Mouse (Mus musculus) heart, embryonic 14.5 days (tissue): Measurements from ENCODE around the gene Ss18l1. TPM values are rescaled to one million over a fixed set of nuclear protein-coding genes. Genes with fewer than 3 reads are reported as not detected.

Experiments
- ATAC-seq: fragments of 200-750 bp; cut with Nextera tagmentation; 2 replicates; pipeline ENCODE4 v1.8.0; 2017; ENCODE audit warnings: low read depth, moderate TSS enrichment; ENCODE audit not compliant: insufficient number of reproducible peaks, insufficient read depth, low FRiP score
- H3K27ac ChIP-seq, 2 experiments: fragments of 200-500 bp in 1 of 2; fragments of 300-500 bp in 1 of 2; sonication (generic) in 1 of 2; replicated peaks in 1 of 2; 2 replicates each; pipeline ENCODE4 v1.5.1; 2012 to 2014; ENCODE audit warnings: low read depth in 2 of 2, low read length in 2 of 2, control low read depth in 1 of 2, mild to moderate bottlenecking in 1 of 2, mixed read lengths in 1 of 2; ENCODE audit not compliant: control insufficient read depth in 1 of 2, insufficient read depth in 1 of 2
- H3K27me3 ChIP-seq: fragments of 300-500 bp; sonication (generic); 2 replicates; pipeline ENCODE4 v1.6.1; 2014; ENCODE audit warnings: mild to moderate bottlenecking, low read length, control low read depth; ENCODE audit not compliant: control insufficient read depth, insufficient read depth
- H3K36me3 ChIP-seq: fragments of 300-500 bp; sonication (generic); 2 replicates; pipeline ENCODE4 v1.6.1; 2014; ENCODE audit warnings: mild to moderate bottlenecking, control low read depth, low read length, mixed read lengths; ENCODE audit not compliant: control insufficient read depth, insufficient read depth
- H3K4me1 ChIP-seq, 2 experiments: fragments of 200-500 bp in 1 of 2; fragments of 300-500 bp in 1 of 2; sonication (generic) in 1 of 2; 2 replicates each; pipeline ENCODE4 v1.6.1; 2012 to 2014; ENCODE audit warnings: low read length in 2 of 2, control low read depth in 1 of 2, mixed read lengths in 1 of 2; ENCODE audit not compliant: control insufficient read depth in 2 of 2, insufficient read depth in 2 of 2
- H3K4me2 ChIP-seq: fragments of 300-500 bp; sonication (generic); 2 replicates; pipeline ENCODE4 v1.6.1; 2014; ENCODE audit warnings: mild to moderate bottlenecking, low read length
- H3K4me3 ChIP-seq, 2 experiments: fragments of 200-500 bp in 1 of 2; fragments of 300-500 bp in 1 of 2; sonication (generic) in 1 of 2; 2 replicates each; pipeline ENCODE4 v1.5.1; 2012 to 2014; ENCODE audit warnings: low read length in 2 of 2, mild to moderate bottlenecking in 2 of 2, control low read depth in 1 of 2, low read depth in 1 of 2, moderate library complexity in 1 of 2; ENCODE audit not compliant: control insufficient read depth in 1 of 2, insufficient read depth in 1 of 2
- H3K9ac ChIP-seq: fragments of 300-500 bp; sonication (generic); 2 replicates; pipeline ENCODE4 v1.6.1; 2014; ENCODE audit warnings: mild to moderate bottlenecking, low read length
- H3K9me3 ChIP-seq: fragments of 300-500 bp; sonication (generic); 2 replicates; pipeline ENCODE4 v1.6.1; 2016; ENCODE audit warnings: low read length, control low read depth; ENCODE audit not compliant: control insufficient read depth
- WGBS: fragments of 180-500 bp; shearing (Covaris S2); extraction: QIAGEN DNeasy Blood & Tissue Kit; methylation state at CpG from one replicate; pipeline ENCODE4 v1.1.7; 2014; 5-methylcytosine and 5-hydroxymethylcytosine counted together
- polyA plus RNA-seq: library from polyadenylated mRNA; unstranded; fragments of >200 nt; fragmentation: Nextera tagmentation; extraction: Ambion mirVana; gene quantifications from 2 replicates; pipeline ENCODE4 v1.2.1, GENCODE M21; 2014

Ss18l1 gene
- polyA plus RNA-seq, 1 experiment from 2014 or later = 3.9 TPM

- no peak within 1 kb of the TSS for H3K27ac ChIP-seq
- peak within 1 kb of the TSS; percentile 92 for H3K4me2 ChIP-seq
- H3K4me3 ChIP-seq = peak within 1 kb of the TSS; percentile 51 to 58
- H3K9ac ChIP-seq = no peak within 1 kb of the TSS
- H3K36me3 ChIP-seq = no peaks in the 10 kb centered on the region
- H3K27me3 ChIP-seq = peaks cover 68% of the 10 kb centered on the region
- H3K9me3 ChIP-seq = no peaks in the 10 kb centered on the region
- ATAC-seq = peak; percentile 70
- under 1% methylated on average over 62 of the region's 87 CpGs for WGBS
- peaks cover 6 to 20% of the 10 kb centered on the region in 2 experiments; a peak in 3 of 4 replicates for H3K4me1 ChIP-seq
Observed at GRCm38 (mm10) chr2:180103978-180104658, 61.8 kb downstream of the Ss18l1 start, which contains the start of gene Hrh3. Hrh3 (minus strand) TSS chr2:180104488.

GRCm38 (mm10) chr2:180104659-180105377 is 62.5 kb downstream of the Ss18l1 start:
- peaks cover 62% of the 10 kb centered on the region for H3K27me3 ChIP-seq
- no peak overlapping the region for H3K9ac ChIP-seq
- peak overlapping the region in 1 of 2 experiments; percentile 58; a peak in 3 of 4 replicates for H3K4me3 ChIP-seq
- 14% methylated on average over 24 of the region's 24 CpGs for WGBS
- peaks cover 6 to 15% of the 10 kb centered on the region in 2 experiments; a peak in 3 of 4 replicates for H3K4me1 ChIP-seq
- no peaks in the 10 kb centered on the region for H3K9me3 ChIP-seq
- H3K27ac ChIP-seq = no peak overlapping the region
- no peak; the same call in 1 of the 2 replicates for ATAC-seq
- no peaks in the 10 kb centered on the region for H3K36me3 ChIP-seq
- H3K4me2 ChIP-seq = peak overlapping the region; percentile 92

GRCm38 (mm10) chr2:180105441-180106190 is 63.3 kb downstream of the Ss18l1 start:
- Histone ChIP-seq H3K27ac (no peak overlapping the region), H3K36me3 (no peaks in the 10 kb centered on the region), H3K4me1 (peaks cover 6 to 15% of the 10 kb centered on the region in 2 experiments; a peak in 3 of 4 replicates), H3K27me3 (peaks cover 54% of the 10 kb centered on the region), H3K4me2 (no peak overlapping the region), H3K4me3 (no peak overlapping the region), H3K9ac (no peak overlapping the region), H3K9me3 (no peaks in the 10 kb centered on the region)
- 29% methylated on average over 8 of the region's 8 CpGs for WGBS
- no peak for ATAC-seq

GRCm38 (mm10) chr2:180107081-180107480 is 64.8 kb downstream of the Ss18l1 start:
- WGBS = 62% methylated on average over 4 of the region's 4 CpGs

GRCm38 (mm10) chr2:180108285-180108684 is 66.0 kb downstream of the Ss18l1 start:
- WGBS = 46% methylated on average over 6 of the region's 6 CpGs

More at GRCm38 (mm10) chr2:180107081-180107480, 64.8 kb downstream of the Ss18l1 start:
- Histone ChIP-seq H3K9ac (no peak overlapping the region), H3K27ac (no peak overlapping the region), H3K27me3 (peaks cover 39% of the 10 kb centered on the region), H3K4me1 (peaks cover 6 to 15% of the 10 kb centered on the region in 2 experiments; a peak in 3 of 4 replicates), H3K36me3 (no peaks in the 10 kb centered on the region), H3K4me3 (no peak overlapping the region), H3K9me3 (no peaks in the 10 kb centered on the region), H3K4me2 (no peak overlapping the region)
- no peak for ATAC-seq

GRCm38 (mm10) chr2:180113909-180114890 is 71.9 kb downstream of the Ss18l1 start:
- no peak for ATAC-seq
- Histone ChIP-seq H3K4me1 (peaks cover 29 to 39% of the 10 kb centered on the region in 2 experiments), H3K9me3 (no peaks in the 10 kb centered on the region), H3K4me3 (no peak overlapping the region), H3K36me3 (no peaks in the 10 kb centered on the region), H3K4me2 (no peak overlapping the region), H3K9ac (no peak overlapping the region), H3K27me3 (no peaks in the 10 kb centered on the region), H3K27ac (peak overlapping the region in 1 of 2 experiments; percentile 74; a peak in 1 of 4 replicates)
- WGBS = 59% methylated on average over 17 of the region's 17 CpGs

More at GRCm38 (mm10) chr2:180108285-180108684, 66.0 kb downstream of the Ss18l1 start:
- no peak overlapping the region for H3K4me2 ChIP-seq
- no peak overlapping the region for H3K9ac ChIP-seq
- H3K4me1 ChIP-seq = peaks cover 6 to 11% of the 10 kb centered on the region in 2 experiments; a peak in 3 of 4 replicates
- H3K9me3 ChIP-seq = no peaks in the 10 kb centered on the region
- H3K27me3 ChIP-seq = peaks cover 27% of the 10 kb centered on the region
- H3K4me3 ChIP-seq = no peak overlapping the region
- ATAC-seq = no peak
- H3K27ac ChIP-seq = no peak overlapping the region
- H3K36me3 ChIP-seq = no peaks in the 10 kb centered on the region
